Mouse (Mus musculus) R1 (cell line): ENCODE results near the gene C130050O18Rik.

ENCODE experiments used
- DNase-seq: peaks from one replicate; pipeline ENCODE4 v3.0.0-alpha.2; 2018; ENCODE audit warnings: low read depth, low spot score

Gene C130050O18Rik

GRCm38 (mm10) chr5:139404801-139405401, at the start of gene C130050O18Rik:
TSS of gene C130050O18Rik (plus strand) at chr5:139405280.
- DNase-seq: no peak

DNA sequence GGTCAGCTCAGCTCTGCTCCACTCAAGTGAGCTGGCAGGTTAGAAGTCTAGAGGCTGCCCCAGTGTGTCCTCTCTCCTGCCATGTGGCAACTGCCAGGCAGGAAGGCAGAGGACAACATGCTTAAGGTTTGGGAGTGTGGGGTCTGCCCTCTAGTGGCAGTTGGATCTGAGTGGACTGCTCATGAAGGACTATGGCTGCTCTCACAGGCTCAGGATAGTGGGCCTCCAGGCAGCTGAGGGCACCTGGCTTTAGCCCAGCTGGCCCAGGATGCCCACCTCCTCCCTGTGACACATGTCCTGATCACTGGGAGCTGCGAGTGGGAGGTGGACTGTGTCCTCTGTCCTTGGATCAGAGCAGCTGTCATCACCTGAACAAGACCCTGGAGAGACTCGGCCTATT, 46.4 kb upstream of the C130050O18Rik start:
- peak; percentile 51 for DNase-seq

DNA sequence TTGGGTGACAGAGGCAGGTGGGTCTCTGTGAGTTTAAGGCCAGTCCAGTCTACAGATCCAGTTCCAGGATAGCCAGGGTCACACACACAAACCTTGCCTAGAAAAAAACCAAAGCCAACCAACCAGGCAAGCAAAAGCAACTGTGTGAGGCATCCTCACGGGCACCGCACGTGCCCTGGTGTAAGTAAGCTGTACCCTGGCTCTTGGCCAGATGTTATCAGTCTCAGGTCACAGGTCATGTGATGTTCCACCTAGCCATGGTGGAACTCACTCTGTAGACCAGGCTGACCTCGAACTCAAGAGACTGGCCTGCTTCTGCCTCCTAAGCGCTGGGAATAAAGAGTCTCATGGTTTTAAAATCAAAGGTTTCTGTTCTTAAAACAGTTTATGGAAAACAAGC, 45.8 kb upstream of the C130050O18Rik start:
- no peak for DNase-seq

GRCm38 (mm10) chr5:139363858-139364257, 41.2 kb upstream of the C130050O18Rik start:
- no peak for DNase-seq

DNA sequence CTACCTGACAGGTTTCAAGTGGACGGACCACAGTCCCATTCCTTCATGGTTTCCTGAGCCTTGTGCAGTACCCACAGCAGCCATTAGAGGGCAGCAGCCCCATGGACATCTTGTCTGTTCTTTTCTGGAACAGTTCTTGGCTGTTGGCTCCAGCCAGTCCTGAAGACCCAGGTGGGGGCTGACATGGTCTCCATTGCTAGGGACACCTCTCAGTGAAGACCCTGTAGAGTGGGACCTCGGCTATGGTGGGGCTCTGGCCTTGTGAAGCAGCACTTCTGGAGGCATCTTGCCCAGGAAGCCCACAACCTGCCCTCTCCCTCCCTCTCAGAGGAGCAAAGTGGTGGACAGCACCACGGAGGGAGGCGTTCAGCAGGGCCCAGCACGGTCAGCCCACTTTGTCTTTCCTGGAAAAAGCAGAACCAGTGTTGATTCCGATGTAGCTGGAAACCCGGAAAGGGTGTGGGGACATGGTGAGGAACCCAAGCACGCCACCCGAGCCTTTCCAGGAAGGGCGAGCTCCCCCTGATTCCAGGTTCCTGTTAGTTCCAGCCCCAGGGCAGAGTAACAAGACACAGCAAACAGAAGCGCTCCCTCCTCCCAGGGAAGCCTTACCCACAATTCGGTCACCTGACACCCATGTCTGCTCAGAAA, 40.7 kb upstream of the C130050O18Rik start:
- DNase-seq: peak; percentile 81

- no peak for DNase-seq
Observed at GRCm38 (mm10) chr5:139364911-139365571, 40.0 kb upstream of the C130050O18Rik start.

DNA sequence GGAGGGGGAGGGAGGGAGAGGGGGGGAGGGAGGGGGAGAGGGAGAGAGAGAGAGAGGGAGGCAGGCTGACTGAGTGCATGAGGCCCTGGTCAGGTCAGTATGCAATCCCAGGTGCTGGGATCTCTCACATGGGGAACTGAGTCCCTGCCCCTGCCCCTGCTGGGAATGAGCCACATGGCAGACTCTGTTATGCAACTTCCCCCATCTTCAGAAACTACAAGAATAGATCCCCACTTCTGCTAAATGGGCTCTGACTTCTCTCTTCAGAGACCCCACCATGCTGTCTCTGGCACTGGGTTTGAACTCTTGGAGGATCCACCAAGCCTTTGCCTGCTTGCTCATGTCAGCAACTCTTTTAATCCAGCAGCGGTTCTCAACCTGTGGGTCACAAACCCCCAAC, 39.3 kb upstream of the C130050O18Rik start:
- no peak for DNase-seq

- no peak for DNase-seq
Observed at GRCm38 (mm10) chr5:139366484-139366883, 38.6 kb upstream of the C130050O18Rik start.

DNA sequence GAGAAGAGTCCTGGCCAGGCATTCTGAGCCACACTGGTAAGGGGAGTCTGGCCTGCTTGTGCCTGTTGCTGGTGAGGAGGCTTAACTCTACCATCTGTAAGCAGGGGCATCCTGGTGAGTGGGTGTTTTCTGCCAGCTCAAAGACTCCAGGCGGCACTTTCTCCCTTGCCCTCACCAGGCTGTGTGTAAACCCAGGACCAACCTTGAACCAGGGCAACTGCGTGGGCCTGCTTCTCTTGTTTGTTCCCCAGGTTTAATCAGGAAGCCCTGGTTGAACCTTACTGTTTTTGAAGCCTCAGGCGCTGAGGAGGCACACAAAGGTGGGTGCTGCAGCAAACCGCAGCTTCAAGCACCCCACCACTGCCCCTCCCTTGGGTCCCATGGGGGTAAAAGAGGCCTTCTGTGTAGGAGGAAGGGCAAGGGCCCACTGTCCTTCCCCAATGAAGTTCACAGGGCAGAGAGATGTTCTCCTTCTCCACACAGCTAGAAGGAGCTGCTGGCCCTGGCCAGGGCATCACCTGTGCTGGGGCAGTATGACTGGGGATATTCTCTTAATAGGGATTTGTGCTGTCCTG, 37.1 kb upstream of the C130050O18Rik start:
- DNase-seq: no peak

GRCm38 (mm10) chr5:139368638-139369320, 36.3 kb upstream of the C130050O18Rik start:
- DNase-seq: no peak

DNA sequence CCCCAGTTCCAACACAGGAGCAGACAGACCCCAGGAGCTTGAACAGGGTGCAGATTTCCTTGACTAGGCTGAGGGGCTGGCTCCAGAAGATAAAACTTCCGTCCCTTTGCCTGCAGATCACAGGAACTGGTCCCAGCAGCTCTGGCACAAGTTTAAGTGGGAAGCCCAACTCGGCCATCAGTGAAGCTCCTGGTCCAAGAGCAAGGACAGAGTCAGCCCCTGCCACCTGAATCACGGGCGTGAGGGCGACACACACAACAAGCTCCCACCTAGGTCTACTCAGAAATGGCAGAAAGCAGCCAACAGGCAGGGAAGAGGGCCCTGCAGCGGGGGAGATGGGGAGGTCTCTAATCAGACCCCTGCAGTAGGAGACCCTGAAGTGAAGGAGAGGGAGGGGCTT, 34.7 kb upstream of the C130050O18Rik start:
- no peak for DNase-seq

DNA sequence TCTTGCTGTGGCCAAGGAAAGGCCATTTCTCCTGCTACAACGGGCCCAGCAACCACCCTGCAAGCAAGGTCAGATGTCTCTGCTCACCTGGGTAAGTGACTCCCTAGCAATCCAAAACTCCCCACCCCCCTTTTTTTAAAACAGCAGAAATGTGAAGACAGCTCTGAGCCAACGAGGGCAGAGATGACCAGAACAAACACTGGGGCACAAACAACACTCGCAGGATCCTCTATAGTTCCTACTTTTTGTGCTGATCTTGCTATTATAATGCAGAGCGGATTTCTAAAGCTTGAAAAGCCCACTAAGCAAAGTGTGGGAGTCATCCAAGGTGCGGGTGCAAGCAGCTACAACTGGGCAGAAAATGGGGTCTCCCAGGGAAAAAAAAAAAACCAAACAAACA, 34.0 kb upstream of the C130050O18Rik start:
- DNase-seq: no peak

- peak; percentile 93 for DNase-seq
Observed at GRCm38 (mm10) chr5:139371631-139372401, 33.3 kb upstream of the C130050O18Rik start.

- DNase-seq: no peak
Observed at GRCm38 (mm10) chr5:139373126-139373525, 32.0 kb upstream of the C130050O18Rik start.

DNA sequence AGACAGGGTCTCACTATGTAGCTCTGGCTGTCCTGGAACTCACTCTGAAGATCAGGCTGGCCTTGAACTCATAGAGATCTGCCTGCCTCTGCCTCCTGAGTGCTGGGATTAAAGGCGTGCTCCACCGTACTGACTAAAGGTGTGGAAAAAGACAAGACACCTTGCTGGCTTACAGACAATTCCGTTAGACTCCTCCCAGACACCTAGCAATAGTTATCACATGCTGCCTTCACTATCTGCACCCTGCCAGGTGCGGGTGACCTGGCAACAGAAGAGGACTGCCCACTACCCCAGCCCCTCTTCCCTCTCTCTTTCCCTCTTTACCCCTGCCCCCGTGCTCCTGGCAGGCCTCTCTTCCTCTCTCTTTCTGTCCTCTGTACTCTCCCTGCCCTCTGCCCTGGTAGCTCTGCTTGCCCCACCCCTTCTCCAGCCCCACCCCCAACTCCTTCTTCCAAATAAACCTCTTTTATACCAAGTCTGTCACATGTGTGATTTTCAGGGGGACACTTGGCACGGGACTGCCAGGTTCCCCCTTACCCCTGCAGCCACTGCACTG, 31.1 kb upstream of the C130050O18Rik start:
- no peak for DNase-seq

GRCm38 (mm10) chr5:139374841-139375240, 30.2 kb upstream of the C130050O18Rik start:
- DNase-seq: peak; percentile 58

DNA sequence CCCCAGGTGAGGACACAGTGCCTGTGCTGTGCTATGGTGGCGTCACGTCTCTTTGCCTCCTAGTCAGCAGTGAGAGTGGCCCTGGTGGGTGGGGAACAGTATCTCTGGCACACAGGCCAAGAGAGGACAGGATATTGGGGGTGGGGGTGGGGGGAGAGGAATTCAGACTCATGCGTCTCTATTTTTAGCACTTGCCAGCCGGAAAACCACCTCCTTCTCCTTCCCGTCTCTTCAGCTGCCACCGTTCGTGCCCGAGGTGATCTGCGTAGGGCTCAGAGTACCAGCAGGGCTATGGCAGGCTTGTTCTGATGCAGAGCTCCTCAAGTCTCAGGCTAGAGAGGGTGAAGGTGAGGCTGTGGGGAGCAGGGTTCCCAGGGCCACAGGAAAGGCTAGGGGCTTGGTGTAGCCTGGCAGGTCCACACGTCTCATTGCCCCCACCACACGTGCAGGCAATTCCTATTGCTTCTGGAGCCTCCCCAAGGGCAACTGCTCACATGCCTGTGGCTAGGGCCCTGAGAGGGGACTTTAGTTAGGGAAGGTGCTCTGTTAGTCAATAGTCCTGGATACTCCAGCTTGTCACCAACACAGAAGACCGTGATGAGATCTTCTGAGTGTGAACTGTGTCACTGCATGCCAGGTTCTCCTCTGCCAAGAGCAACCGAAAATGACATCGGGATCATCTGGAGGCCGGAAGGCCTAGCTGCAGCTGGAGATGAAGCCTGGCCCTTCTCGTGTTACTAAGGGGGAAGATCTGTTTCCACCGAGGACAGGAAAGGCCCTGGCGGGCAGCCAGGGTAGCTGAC, 27.4 kb upstream of the C130050O18Rik start, which contains the start of gene Gpr146:
TSS of gene Gpr146 (plus strand) at position 230 of the 803 bp plus-strand sequence.
- no peak for DNase-seq

- no peak for DNase-seq
Observed at GRCm38 (mm10) chr5:139378271-139378556, 26.9 kb upstream of the C130050O18Rik start.

GRCm38 (mm10) chr5:139378986-139379629, 26.0 kb upstream of the C130050O18Rik start:
- DNase-seq: peak; percentile 36
